Mouse (Mus musculus): ENCODE measurements at regions not wholly inside any gene's neighbourhood (a gene's known extent, or its start where the extent isn't known, plus 50 kb on each side); places are given as distances from the start of the nearest gene placed in this dataset.

DNA sequence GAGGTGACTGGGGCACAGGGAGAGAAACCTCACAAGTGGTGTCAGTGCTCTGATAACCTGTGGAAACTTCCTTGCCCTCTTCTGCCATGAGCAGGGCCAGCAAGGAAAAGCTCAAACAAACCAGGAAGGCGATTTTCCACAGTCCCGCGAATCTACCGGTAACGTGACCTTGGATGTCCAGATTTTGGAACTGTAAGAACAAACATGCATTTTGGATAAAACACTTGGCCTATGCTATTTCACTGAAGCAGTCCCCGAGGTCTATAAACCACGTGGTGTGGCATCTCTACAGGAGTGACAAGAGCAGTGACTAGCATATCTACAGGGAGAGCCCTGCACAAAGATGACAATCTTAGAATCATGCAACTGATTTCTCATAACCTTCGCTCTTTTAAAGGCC is 211.9 kb upstream of the Daam1 start:
- in situ Hi-C loops (cut with MboI; ENCODE audit: low sequenced_read_pairs) = no loop called here

DNA sequence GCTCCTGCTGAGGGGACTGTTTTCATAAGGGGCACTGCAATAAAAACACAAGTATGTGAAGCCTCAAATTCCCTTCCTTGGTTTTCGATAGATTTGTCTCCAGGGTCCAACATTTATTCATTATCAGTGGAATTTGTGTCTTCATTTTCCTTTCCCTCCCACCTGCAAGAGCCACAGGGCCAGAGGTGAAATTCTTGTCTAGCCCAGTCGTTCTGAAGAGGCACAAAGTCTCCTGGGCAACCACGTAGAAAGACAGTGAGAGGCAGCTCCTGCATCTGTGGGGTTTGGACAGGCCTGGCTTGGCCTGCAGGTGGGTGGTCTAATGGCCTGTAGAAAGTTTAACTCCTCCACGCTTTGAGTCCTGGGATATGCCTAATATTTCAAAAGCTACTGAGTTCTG is 211.3 kb upstream of the Daam1 start:
- in situ Hi-C loops (cut with MboI; ENCODE audit: low sequenced_read_pairs) = no loop called here

DNA sequence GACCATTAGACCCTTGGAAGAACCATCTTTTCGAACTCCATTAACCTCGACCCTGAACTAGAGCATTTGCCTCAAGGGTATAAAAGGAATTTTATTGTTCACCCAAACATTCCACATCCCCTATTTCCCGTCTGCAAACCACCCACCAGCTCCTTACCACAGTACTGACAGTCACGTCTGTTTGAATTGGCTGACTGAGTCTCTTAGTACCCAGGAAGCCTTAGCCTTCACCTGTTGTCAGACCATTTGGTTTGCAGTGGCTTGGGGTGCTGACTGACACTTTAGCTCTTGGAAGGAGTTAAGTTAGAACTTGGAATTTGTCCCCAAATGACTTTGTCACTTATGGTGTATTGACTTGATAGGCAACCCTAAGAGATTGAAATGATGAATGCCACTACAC is 209.3 kb upstream of the Daam1 start:
- in situ Hi-C loops (cut with MboI; ENCODE audit: low sequenced_read_pairs) = no loop called here

DNA sequence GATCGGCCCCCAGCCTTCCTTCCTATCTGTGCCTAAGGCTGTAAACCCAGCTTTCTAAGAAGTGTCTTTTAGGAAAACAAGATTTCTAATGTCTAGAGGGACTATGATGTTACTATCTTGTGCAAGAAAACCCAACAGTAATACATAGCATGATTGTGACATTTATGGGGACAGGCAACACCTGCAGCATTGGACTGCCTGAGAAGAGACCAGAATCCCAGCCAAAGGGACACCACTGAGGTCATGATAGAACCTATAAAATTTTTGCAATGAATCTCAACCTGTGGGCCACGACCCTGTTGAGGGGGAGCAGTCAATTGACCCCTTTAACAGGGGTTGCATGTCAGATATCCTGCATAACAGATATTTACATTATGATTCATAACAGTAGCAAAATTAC is 208.1 kb upstream of the Daam1 start:
- in situ Hi-C loops (cut with MboI; ENCODE audit: low sequenced_read_pairs) = no loop called here

- in situ Hi-C loops (cut with MboI; ENCODE audit: low sequenced_read_pairs) = no loop called here
Observed at GRCm38 (mm10) chr12:71623271-71623670, 207.6 kb upstream of the Daam1 start.

DNA sequence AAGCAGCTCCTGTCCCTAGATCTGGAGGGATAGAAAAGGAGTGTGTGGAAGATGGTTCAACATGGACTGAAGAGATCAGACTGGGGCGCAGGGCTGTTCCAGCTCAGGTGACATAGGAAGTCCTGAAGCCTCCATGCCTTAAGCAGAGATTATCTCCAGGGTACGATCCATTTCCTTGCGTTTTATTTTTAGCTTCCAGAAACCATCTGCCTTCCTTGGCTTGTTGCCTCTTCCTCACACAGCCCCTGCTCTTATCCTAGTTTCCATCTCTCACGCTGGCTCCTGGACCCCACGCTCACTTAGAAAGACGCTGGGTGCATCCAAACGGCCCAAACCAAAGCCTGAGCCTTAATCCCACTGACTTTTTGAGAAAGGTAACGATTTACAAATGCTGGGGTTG is 206.8 kb upstream of the Daam1 start:
- in situ Hi-C loops (cut with MboI; ENCODE audit: low sequenced_read_pairs) = no loop called here

- in situ Hi-C loops (cut with MboI; ENCODE audit: low sequenced_read_pairs) = no loop called here
Observed at GRCm38 (mm10) chr12:71624676-71625075, 206.2 kb upstream of the Daam1 start.

GRCm38 (mm10) chr12:71625115-71625514 is 205.8 kb upstream of the Daam1 start:
- in situ Hi-C loops (cut with MboI; ENCODE audit: low sequenced_read_pairs) = no loop called here

DNA sequence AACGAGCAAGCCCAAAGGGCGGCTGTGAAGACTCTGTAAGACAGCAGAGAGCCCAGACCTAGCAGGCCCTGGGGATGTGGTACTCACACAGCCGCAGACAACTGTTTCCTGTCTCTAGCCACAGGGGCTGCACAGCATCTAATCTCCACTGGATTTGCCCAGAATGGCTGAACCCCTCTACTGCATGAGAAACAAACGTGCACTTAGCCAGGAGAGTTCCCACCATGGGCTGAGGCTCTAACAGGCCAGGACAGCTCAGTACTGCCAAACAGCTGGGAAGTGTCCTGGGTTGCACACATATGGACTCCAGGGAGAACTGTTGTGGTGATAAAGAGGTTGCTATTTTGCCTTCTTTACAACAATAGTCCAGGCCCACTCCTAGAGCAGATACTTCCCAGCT is 204.1 kb upstream of the Daam1 start:
- in situ Hi-C loops (cut with MboI; ENCODE audit: low sequenced_read_pairs) = no loop called here

GRCm38 (mm10) chr12:71627421-71628339 is 203.2 kb upstream of the Daam1 start:
- in situ Hi-C loops (cut with MboI; ENCODE audit: low sequenced_read_pairs) = no loop called here

- in situ Hi-C loops (cut with MboI; ENCODE audit: low sequenced_read_pairs) = no loop called here
Observed at GRCm38 (mm10) chr12:71628340-71628738, 202.5 kb upstream of the Daam1 start.

DNA sequence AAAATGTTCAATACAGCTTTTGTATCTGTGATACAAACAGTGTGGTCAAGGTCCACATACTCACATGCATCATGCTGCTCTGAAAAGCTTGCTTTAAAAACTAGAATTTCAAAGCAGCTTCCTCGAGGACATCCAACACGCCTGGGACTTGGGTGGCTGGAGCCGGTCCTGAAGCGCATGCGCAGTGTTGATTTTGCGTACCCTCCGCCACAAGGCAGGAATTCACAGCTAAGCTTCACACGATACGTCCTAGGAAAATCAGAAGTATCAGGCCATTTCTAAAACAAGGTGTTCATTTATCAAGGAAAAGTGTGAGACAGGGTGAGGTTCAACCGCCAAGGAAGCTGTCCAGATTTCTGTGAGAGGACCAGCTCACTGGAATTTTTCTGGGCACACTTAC is 202.1 kb upstream of the Daam1 start:
- in situ Hi-C loops (cut with MboI; ENCODE audit: low sequenced_read_pairs) = no loop called here

DNA sequence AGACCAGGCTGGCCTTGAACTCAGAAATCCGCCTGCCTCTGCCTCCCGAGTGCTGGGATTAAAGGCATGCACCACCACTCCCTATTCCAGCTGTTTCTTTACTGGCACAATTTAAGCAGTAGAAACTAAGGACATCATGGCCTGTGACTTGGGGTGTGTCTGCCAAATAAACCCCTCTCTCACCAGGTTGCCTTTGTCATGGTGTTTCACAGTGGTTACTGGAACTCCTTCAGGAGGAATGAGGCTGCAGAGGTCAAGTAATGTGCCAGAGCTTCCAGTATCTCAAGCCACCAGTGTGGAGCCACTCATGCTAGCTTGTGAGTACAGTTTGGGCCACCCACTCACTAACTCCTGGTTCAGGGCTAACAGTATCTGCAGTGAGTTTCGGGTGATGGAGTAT is 200.5 kb upstream of the Daam1 start:
- in situ Hi-C loops (cut with MboI; ENCODE audit: low sequenced_read_pairs) = no loop called here

- in situ Hi-C loops (cut with MboI; ENCODE audit: low sequenced_read_pairs) = no loop called here
Observed at GRCm38 (mm10) chr12:71636300-71636699, 194.6 kb upstream of the Daam1 start.

DNA sequence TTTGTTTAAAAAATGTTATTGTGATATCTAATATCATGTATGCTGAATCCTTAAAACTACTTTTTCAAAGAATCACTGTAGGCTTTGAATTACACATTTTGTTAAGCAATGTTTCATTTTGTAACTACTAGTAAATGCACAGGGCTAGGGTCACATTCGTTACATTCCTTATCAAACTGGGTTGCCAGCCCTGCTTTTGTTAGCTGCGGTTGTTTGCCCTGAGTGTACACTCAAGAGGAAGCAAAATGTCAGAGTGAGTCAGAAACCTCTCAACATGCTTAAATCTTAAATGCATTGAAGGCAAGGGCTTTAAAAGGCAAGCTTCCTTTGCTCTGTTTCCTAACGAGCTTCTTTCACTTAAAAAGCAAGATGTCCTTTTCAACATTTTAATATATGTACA is 193.6 kb upstream of the Daam1 start:
- in situ Hi-C loops (cut with MboI; ENCODE audit: low sequenced_read_pairs) = no loop called here

DNA sequence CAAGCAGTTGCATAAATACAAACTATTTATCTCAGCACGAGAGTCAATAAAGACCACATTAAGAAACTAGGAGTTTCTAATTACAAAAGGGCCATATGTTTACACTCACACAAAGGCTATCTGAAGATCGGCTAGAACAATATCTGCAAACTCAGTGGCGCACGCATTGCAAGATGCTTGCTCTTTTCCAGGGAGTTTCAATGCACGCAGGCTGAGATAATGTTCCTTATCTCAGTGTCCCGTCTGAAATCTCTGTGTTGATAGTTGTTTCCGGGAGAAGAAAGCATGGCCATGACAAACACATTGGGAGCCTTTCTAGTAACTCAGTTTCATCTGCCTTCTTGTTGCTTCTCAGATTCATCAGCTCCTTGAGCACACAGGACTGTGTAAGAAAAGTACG is 192.6 kb upstream of the Daam1 start:
- in situ Hi-C loops (cut with MboI; ENCODE audit: low sequenced_read_pairs) = no loop called here

- in situ Hi-C loops (cut with MboI; ENCODE audit: low sequenced_read_pairs) = no loop called here
Observed at GRCm38 (mm10) chr12:71640058-71640501, 190.8 kb upstream of the Daam1 start.

- in situ Hi-C loops (cut with MboI; ENCODE audit: low sequenced_read_pairs) = no loop called here
Observed at GRCm38 (mm10) chr12:71641486-71641885, 189.4 kb upstream of the Daam1 start.

DNA sequence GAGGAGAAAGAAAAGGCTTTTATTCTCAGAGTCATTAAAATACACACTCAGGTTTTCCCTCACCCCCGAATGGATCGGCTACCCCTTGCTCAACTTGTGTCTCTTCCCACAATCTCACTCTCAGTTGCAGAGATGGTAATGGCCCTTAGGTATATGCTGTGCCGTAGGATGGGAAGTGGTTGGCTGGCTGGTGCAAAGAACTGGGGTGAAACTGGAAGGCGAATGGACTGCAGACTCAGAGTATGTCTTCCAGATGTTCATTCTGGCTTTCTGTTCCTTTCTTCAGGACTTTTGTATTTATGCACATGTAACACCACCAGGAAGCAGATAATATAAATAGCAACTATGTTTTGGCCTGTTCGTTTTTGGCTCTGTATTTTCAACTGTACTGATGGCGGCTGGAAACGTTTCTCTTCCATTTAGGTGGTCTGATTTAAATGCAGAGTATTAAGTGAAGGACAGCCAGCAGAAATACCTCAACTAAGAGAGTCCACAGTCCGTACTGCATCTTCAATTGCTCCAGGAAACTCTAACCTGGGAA is 188.0 kb upstream of the Daam1 start:
- in situ Hi-C loops (cut with MboI; ENCODE audit: low sequenced_read_pairs) = no loop called here

DNA sequence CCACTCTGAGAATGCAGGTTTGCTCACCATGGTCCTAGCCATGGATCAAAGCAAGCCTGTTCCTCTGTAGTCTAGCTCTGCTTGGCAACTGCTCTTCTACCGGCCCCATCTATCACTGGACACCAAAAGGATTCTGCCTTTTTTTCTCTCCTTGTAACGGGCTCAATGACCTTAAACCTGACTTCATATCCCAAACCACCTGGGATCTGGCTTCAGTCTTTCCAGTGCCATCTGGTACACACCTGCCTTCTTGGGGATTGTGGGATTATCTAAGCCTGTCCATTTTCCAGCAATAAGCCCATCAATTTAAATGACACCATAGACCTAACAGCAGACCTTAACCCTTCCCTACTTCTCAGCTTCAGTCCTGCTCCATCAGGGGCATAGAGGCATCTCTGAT is 179.6 kb upstream of the Daam1 start:
- in situ Hi-C loops (cut with MboI; ENCODE audit: low sequenced_read_pairs) = no loop called here

- in situ Hi-C loops (cut with MboI; ENCODE audit: low sequenced_read_pairs) = no loop called here
Observed at GRCm38 (mm10) chr12:71693346-71694038, 137.4 kb upstream of the Daam1 start.

GRCm38 (mm10) chr12:71701753-71702152 is 129.1 kb upstream of the Daam1 start:
- in situ Hi-C loops (cut with MboI; ENCODE audit: low sequenced_read_pairs) = loop anchor here (10.0 kb wide), 1 partner anchor 387 kb away; no protein-coding TSS in a partner anchor
